ENCODE assay signal across 15 mouse cellular contexts in genomic region chr5:78602599-78602998, GRCm38 (mm10).
"Had no signal": no experiment of that assay in that cellular context is flagged by ENCODE, and none has a peak within 500 bp of the region (broad histone marks: within the 10 kb centered on the region; RNA-seq: fewer than 3 reads in every experiment).

No protein-coding gene starts in this region.

- DNase-seq: kidney, postnatal 10 days; layer of hippocampus, adult 9-11 months; layer of hippocampus, postnatal 36 days; lung, adult 18-20 months; lung, postnatal 36 days; midbrain, embryonic 14.5 days; right cerebral cortex, postnatal 4 days; spleen, adult 18-20 months; thymus, adult 18-20 months; thymus, postnatal 14 days had no signal

- H3K4me1 ChIP-seq: midbrain, embryonic 10.5 days had no signal

- H3K9me3 ChIP-seq: midbrain, embryonic 10.5 days had no signal

- ATAC-seq: inflammation-experienced regulatory T-cells, adult 6 months; intestine, postnatal 0 days had no signal

- H3K9ac ChIP-seq: liver, embryonic 14.5 days had no signal

- H3K27ac ChIP-seq: liver, embryonic 14.5 days; midbrain, embryonic 10.5 days had no signal

- H3K36me3 ChIP-seq: midbrain, embryonic 10.5 days had no signal

- H3K4me3 ChIP-seq: midbrain, embryonic 10.5 days; myocyte had no signal
